Mouse (Mus musculus): ENCODE results near the gene Tiprl.

- TF ChIP-seq POLR2A (IDR thresholded peaks at IDR 0.05; ENCODE audit: insufficient read depth, low read depth, low read length), result no peak
- TF ChIP-seq CTCF (IDR thresholded peaks at IDR 0.05; ENCODE audit: insufficient read depth, low read depth, low read length), result no peak
Measured at GRCm38 (mm10) chr1:165191611-165192010, 45.2 kb downstream of the Tiprl start.
